Mouse (Mus musculus) MEL (cell line): ENCODE results near the gene Arap2. TPM values are rescaled to one million over a fixed set of nuclear protein-coding genes. Genes with fewer than 3 reads are reported as not detected.

Source experiments
- DNase-seq: peaks from one replicate; pipeline ENCODE4 v3.0.0; 2011; ENCODE audit warnings: low read depth, low spot score
- H3K27ac ChIP-seq: 2 replicates; pipeline ENCODE4 v1.5.1; 2012; ENCODE audit warnings: low read depth, mild to moderate bottlenecking, control low read depth, low read length, moderate library complexity; ENCODE audit not compliant: control insufficient read depth
- H3K27me3 ChIP-seq, 2 experiments: fragments of 150-350 bp in 1 of 2; sonication (generic) in 1 of 2; 2 replicates each; pipeline ENCODE4 v1.6.1; 2012; ENCODE audit warnings: low read length in 2 of 2, mild to moderate bottlenecking in 2 of 2, improper control_type of control experiment in 1 of 2, moderate library complexity in 1 of 2; ENCODE audit not compliant: insufficient read depth in 2 of 2, control insufficient read depth in 1 of 2
- H3K36me3 ChIP-seq, 2 experiments: 2 replicates each; pipeline ENCODE4 v1.6.1; 2012 to 2014; ENCODE audit warnings: low read length in 2 of 2, improper control_type of control experiment in 1 of 2, inconsistent platforms in 1 of 2, mild to moderate bottlenecking in 1 of 2; ENCODE audit not compliant: insufficient read depth in 2 of 2, control insufficient read depth in 1 of 2
- H3K4me1 ChIP-seq, 2 experiments: fragments of 150-350 bp in 1 of 2; sonication (generic) in 1 of 2; 2 replicates each; pipeline ENCODE4 v1.6.1; 2012; ENCODE audit warnings: low read length in 2 of 2, improper control_type of control experiment in 1 of 2, mild to moderate bottlenecking in 1 of 2; ENCODE audit not compliant: insufficient read depth in 2 of 2, control insufficient read depth in 1 of 2
- H3K4me3 ChIP-seq, 2 experiments: fragments of 150-350 bp in 1 of 2; sonication (generic) in 1 of 2; 2 replicates each; pipeline ENCODE4 v1.5.1; 2012; ENCODE audit warnings: low read depth in 2 of 2, low read length in 2 of 2, mild to moderate bottlenecking in 2 of 2, moderate library complexity in 2 of 2, control low read depth in 1 of 2, improper control_type of control experiment in 1 of 2; ENCODE audit not compliant: control insufficient read depth in 1 of 2, insufficient read depth in 1 of 2
- H3K79me2 ChIP-seq: 2 replicates; pipeline ENCODE4 v1.6.1; 2012; ENCODE audit warnings: mild to moderate bottlenecking, low read length, moderate library complexity; ENCODE audit not compliant: control insufficient read depth, poor library complexity, insufficient read depth
- H3K9ac ChIP-seq: 2 replicates; pipeline ENCODE4 v1.6.1; 2012; ENCODE audit warnings: low read depth, mild to moderate bottlenecking, control low read depth, low read length, moderate library complexity; ENCODE audit not compliant: control insufficient read depth, poor library complexity, severe bottlenecking
- H3K9me3 ChIP-seq: fragments of 150-350 bp; sonication (generic); replicated peaks from 2 replicates; pipeline ENCODE4 v1.6.1; 2012; ENCODE audit warnings: mild to moderate bottlenecking, low read length, improper control_type of control experiment, moderate library complexity; ENCODE audit not compliant: insufficient read depth
- BHLHE40 ChIP-seq: IDR thresholded peaks from 2 replicates; pipeline ENCODE4 v1.6.1; 2012; ENCODE audit warnings: low read depth, mild to moderate bottlenecking, inconsistent platforms, low read length, improper control_type of control experiment, borderline replicate concordance
- CTCF ChIP-seq, 3 experiments: IDR thresholded peaks in 2 of 3; conservative IDR thresholded peaks in 1 of 3; 2 replicates each; pipeline ENCODE4 v1.5.1; 2011 to 2012; ENCODE audit warnings: low read length in 3 of 3, low read depth in 2 of 3, mild to moderate bottlenecking in 2 of 3, improper control_type of control experiment in 1 of 3, inconsistent platforms in 1 of 3, mixed read lengths in 1 of 3, moderate library complexity in 1 of 3; ENCODE audit not compliant: control insufficient read depth in 1 of 3, insufficient read depth in 1 of 3, poor library complexity in 1 of 3, severe bottlenecking in 1 of 3
- ELF1 ChIP-seq: IDR thresholded peaks from 2 replicates; pipeline ENCODE4 v1.6.1; 2014; ENCODE audit warnings: low read depth, mild to moderate bottlenecking, inconsistent platforms, low read length, improper control_type of control experiment, moderate library complexity
- HCFC1 ChIP-seq: IDR thresholded peaks from 2 replicates; pipeline ENCODE4 v1.6.1; 2012; ENCODE audit warnings: low read depth, mild to moderate bottlenecking, inconsistent platforms, low read length, improper control_type of control experiment, moderate library complexity
- MAFK ChIP-seq: IDR thresholded peaks from 2 replicates; pipeline ENCODE4 v1.6.1; 2011; ENCODE audit warnings: low read depth, mild to moderate bottlenecking, low read length, improper control_type of control experiment, borderline replicate concordance
- MAX ChIP-seq: IDR thresholded peaks from 2 replicates; pipeline ENCODE4 v1.6.1; 2011; ENCODE audit warnings: low read length, improper control_type of control experiment
- MAZ ChIP-seq: IDR thresholded peaks from 2 replicates; pipeline ENCODE4 v1.6.1; 2012; ENCODE audit warnings: low read depth, mild to moderate bottlenecking, inconsistent platforms, low read length, improper control_type of control experiment
- MXI1 ChIP-seq: IDR thresholded peaks from 2 replicates; pipeline ENCODE4 v1.6.1; 2011; ENCODE audit warnings: mild to moderate bottlenecking, low read depth, low read length, improper control_type of control experiment
- MYC ChIP-seq: IDR thresholded peaks from 2 replicates; pipeline ENCODE4 v1.6.1; 2011; ENCODE audit warnings: low read depth, mild to moderate bottlenecking, low read length, improper control_type of control experiment, moderate library complexity
- NELFE ChIP-seq: IDR thresholded peaks from 2 replicates; pipeline ENCODE4 v1.6.1; 2011; ENCODE audit warnings: low read depth, low read length, improper control_type of control experiment
- NRF1 ChIP-seq: IDR thresholded peaks from 2 replicates; pipeline ENCODE4 v1.6.1; 2014; ENCODE audit warnings: low read depth, mild to moderate bottlenecking, inconsistent platforms, low read length, improper control_type of control experiment, moderate library complexity; ENCODE audit not compliant: poor library complexity, insufficient read depth, severe bottlenecking
- POLR2A ChIP-seq, 2 experiments: IDR thresholded peaks; 2 replicates each; pipeline ENCODE4 v1.6.1; 2011 to 2012; ENCODE audit warnings: low read length in 2 of 2, mild to moderate bottlenecking in 2 of 2, control low read depth in 1 of 2, improper control_type of control experiment in 1 of 2, low read depth in 1 of 2, moderate library complexity in 1 of 2; ENCODE audit not compliant: control insufficient read depth in 1 of 2, insufficient read depth in 1 of 2, poor library complexity in 1 of 2
- RAD21 ChIP-seq: IDR thresholded peaks from 2 replicates; pipeline ENCODE4 v1.6.1; 2011; ENCODE audit warnings: mild to moderate bottlenecking, low read depth, low read length, improper control_type of control experiment
- SIN3A ChIP-seq: IDR thresholded peaks from 2 replicates; pipeline ENCODE4 v1.6.1; 2012; ENCODE audit warnings: low read length, improper control_type of control experiment, inconsistent platforms
- SMC3 ChIP-seq: IDR thresholded peaks from 2 replicates; pipeline ENCODE4 v1.6.1; 2011; ENCODE audit warnings: low read depth, low read length, improper control_type of control experiment
- TAL1 ChIP-seq: IDR thresholded peaks from 2 replicates; pipeline ENCODE4 v1.6.1; 2012; ENCODE audit warnings: mild to moderate bottlenecking, inconsistent platforms, low read length, moderate library complexity, mixed read lengths
- TCF12 ChIP-seq: IDR thresholded peaks from 2 replicates; pipeline ENCODE4 v1.6.1; 2014; ENCODE audit warnings: low read depth, mild to moderate bottlenecking, inconsistent platforms, low read length, improper control_type of control experiment, moderate library complexity
- USF2 ChIP-seq, 2 experiments: IDR thresholded peaks; 2 replicates each; pipeline ENCODE4 v1.6.1; 2011 to 2012; ENCODE audit warnings: improper control_type of control experiment in 2 of 2, low read length in 2 of 2, borderline replicate concordance in 1 of 2, inconsistent platforms in 1 of 2, low read depth in 1 of 2, mild to moderate bottlenecking in 1 of 2; ENCODE audit not compliant: insufficient read depth in 1 of 2
- ZKSCAN1 ChIP-seq: IDR thresholded peaks from 2 replicates; pipeline ENCODE4 v1.6.1; 2012; ENCODE audit warnings: low read depth, mild to moderate bottlenecking, inconsistent platforms, low read length, improper control_type of control experiment, moderate library complexity
- ZMIZ1 ChIP-seq: IDR thresholded peaks from 2 replicates; pipeline ENCODE4 v1.6.1; 2012; ENCODE audit warnings: low read depth, mild to moderate bottlenecking, inconsistent platforms, low read length, improper control_type of control experiment, moderate library complexity
- polyA plus RNA-seq, 2 experiments: library from polyadenylated mRNA; stranded (reverse) in 1 of 2; unstranded in 1 of 2; fragments of >175 nt in 1 of 2; fragments of >200 nt in 1 of 2; gene quantifications; 2 replicates each; pipeline versions ENCODE4 v1.2.1 to v1.2.4; 2012; ENCODE audit warnings: low replicate concordance in 2 of 2, low read depth in 1 of 2; ENCODE audit not compliant: insufficient read length in 2 of 2, insufficient read depth in 1 of 2, missing spikeins in 1 of 2
- total RNA-seq: library from RNA; depleted of rRNA; stranded (reverse); fragments of 300-350 nt; gene quantifications from 2 replicates; pipeline ENCODE4 v1.2.3, GENCODE M21; 2012

The Arap2 gene
- total and polyA plus RNA-seq, 3 experiments, result not detected

- H3K79me2 ChIP-seq, result no peaks in the 10 kb centered on the region
Observed at GRCm38 (mm10) chr5:62677390-62677789, 88.6 kb downstream of the Arap2 start.

GRCm38 (mm10) chr5:62672736-62673436 lies 93.1 kb downstream of the Arap2 start:
- Histone ChIP-seq H3K9ac (no peak overlapping the region), H3K27ac (no peak overlapping the region), H3K36me3 (no peaks in the 10 kb centered on the region), H3K4me1 (no peaks in the 10 kb centered on the region), H3K79me2 (no peaks in the 10 kb centered on the region), H3K27me3 (no peaks in the 10 kb centered on the region), H3K9me3 (no peaks in the 10 kb centered on the region), H3K4me3 (no peak overlapping the region)
- no peak for DNase-seq
- TF ChIP-seq SIN3A (no peak), NRF1 (no peak)

More at GRCm38 (mm10) chr5:62677390-62677789, 88.6 kb downstream of the Arap2 start:
- Histone ChIP-seq H3K4me1 (no peaks in the 10 kb centered on the region), H3K27me3 (no peaks in the 10 kb centered on the region), H3K27ac (no peak overlapping the region), H3K9ac (no peak overlapping the region), H3K4me3 (no peak overlapping the region), H3K9me3 (no peaks in the 10 kb centered on the region), H3K36me3 (no peaks in the 10 kb centered on the region)
- no peak for DNase-seq
- TF ChIP-seq SMC3 (no peak), ZMIZ1 (no peak), ELF1 (no peak), CTCF (IDR thresholded peaks at IDR 0.05 in 2 of 3, conservative IDR thresholded peaks at IDR 0.05 in 1 of 3; ENCODE audit: control insufficient read depth in 1 of 3, insufficient read depth in 1 of 3, low read depth in 2 of 3, low read length in 3 of 3, poor library complexity in 1 of 3, severe bottlenecking in 1 of 3) (no peak), MAFK (no peak), HCFC1 (no peak), MXI1 (no peak), BHLHE40 (no peak), TAL1 (no peak), TCF12 (no peak), POLR2A (IDR thresholded peaks at IDR 0.05; ENCODE audit: control insufficient read depth in 1 of 2, insufficient read depth in 1 of 2, low read depth in 1 of 2, low read length in 2 of 2, poor library complexity in 1 of 2) (no peak), ZKSCAN1 (no peak), MYC (no peak), MAZ (no peak), MAX (no peak), USF2 (IDR thresholded peaks at IDR 0.05; ENCODE audit: borderline replicate concordance in 1 of 2, insufficient read depth in 1 of 2, low read depth in 1 of 2, low read length in 2 of 2) (no peak), RAD21 (no peak), NELFE (no peak)
